Mouse (Mus musculus): Measurements from ENCODE around the gene Gapvd1. TPM values are rescaled to one million over a fixed set of nuclear protein-coding genes. Genes with fewer than 3 reads are reported as not detected.

Gapvd1 gene
- polyA plus RNA-seq, 1 experiment from 2014 or later, result 85.9 TPM

- Histone ChIP-seq H3K4me3 (no peak overlapping the region), H3K4me2 (no peak overlapping the region), H3K27ac (peak overlapping the region; percentile 69), H3K9ac (no peak overlapping the region), H3K9me3 (no peaks in the 10 kb centered on the region), H3K27me3 (no peaks in the 10 kb centered on the region), H3K36me3 (no peaks in the 10 kb centered on the region), H3K4me1 (peaks cover 34% of the 10 kb centered on the region)
- peak; percentile 87 for ATAC-seq (ENCODE audit: borderline replicate concordance, extremely low read depth, low FRiP score, low TSS enrichment)
- WGBS, result 53% methylated on average over 17 of the region's 17 CpGs
Measured at GRCm38 (mm10) chr2:34627328-34628226, 127.5 kb downstream of the Gapvd1 start.

Other genes starting within 250 kb of the Gapvd1 start
- gene Hspa5, start 16.7 kb upstream of the Gapvd1 start, polyA plus RNA-seq (2015; fragmentation: Nextera tagmentation; extraction: Ambion mirVana), result 1,024 and 1,028 TPM in 2 replicates
- 38.4 and 45.4 TPM in 2 replicates for gene Rabepk, start 44.7 kb upstream of the Gapvd1 start, polyA plus RNA-seq (2015; fragmentation: Nextera tagmentation; extraction: Ambion mirVana)
- 93.2 and 94.1 TPM in 2 replicates for gene Fbxw2, start 71.1 kb upstream of the Gapvd1 start, polyA plus RNA-seq (2015; fragmentation: Nextera tagmentation; extraction: Ambion mirVana)
- not detected in 2 replicates for gene Gm34653, start 77.8 kb upstream of the Gapvd1 start, polyA plus RNA-seq (2015; fragmentation: Nextera tagmentation; extraction: Ambion mirVana)
- gene Cutal, start 119.2 kb upstream of the Gapvd1 start, polyA plus RNA-seq (2015; fragmentation: Nextera tagmentation; extraction: Ambion mirVana), result 0.63 and 0.75 TPM in 2 replicates
- gene Psmd5, start 119.7 kb upstream of the Gapvd1 start, polyA plus RNA-seq (2015; fragmentation: Nextera tagmentation; extraction: Ambion mirVana), result 110 TPM in 2 replicates
- 3.2 and 4.2 TPM in 2 replicates for gene Phf19, start 158.8 kb upstream of the Gapvd1 start, polyA plus RNA-seq (2015; fragmentation: Nextera tagmentation; extraction: Ambion mirVana)
- gene Traf1, start 206.5 kb upstream of the Gapvd1 start, polyA plus RNA-seq (2015; fragmentation: Nextera tagmentation; extraction: Ambion mirVana), result 1.9 and 2.7 TPM in 2 replicates

All from lung, embryonic 15.5 days (tissue).